Mouse (Mus musculus) lung, embryonic 16.5 days (tissue): ENCODE measurements around the gene Clstn1. TPM values are rescaled to one million over a fixed set of nuclear protein-coding genes. Genes with fewer than 3 reads are reported as not detected.

ENCODE experiments used
- ATAC-seq: fragments of 200-750 bp; cut with Nextera tagmentation; 2 replicates; pipeline ENCODE4 v1.8.0; 2017; ENCODE audit warnings: low read depth, mild to moderate bottlenecking, moderate library complexity
- H3K27ac ChIP-seq: fragments of 300-500 bp; sonication (generic); 2 replicates; pipeline ENCODE4 v1.5.1; 2014; ENCODE audit warnings: mild to moderate bottlenecking, control low read depth, low read length
- H3K27me3 ChIP-seq: fragments of 300-500 bp; sonication (generic); 2 replicates; pipeline ENCODE4 v1.6.1; 2014; ENCODE audit warnings: low read depth, low read length, mixed read lengths; ENCODE audit not compliant: control insufficient read depth, insufficient read depth
- H3K36me3 ChIP-seq: fragments of 300-500 bp; sonication (generic); 2 replicates; pipeline ENCODE4 v1.6.1; 2014; ENCODE audit warnings: low read length; ENCODE audit not compliant: control insufficient read depth, insufficient read depth
- H3K4me1 ChIP-seq: fragments of 300-500 bp; sonication (generic); replicated peaks from 2 replicates; pipeline ENCODE4 v1.6.1; 2014; ENCODE audit warnings: low read length, mixed read lengths; ENCODE audit not compliant: control insufficient read depth, insufficient read depth
- H3K4me2 ChIP-seq: fragments of 300-500 bp; sonication (generic); 2 replicates; pipeline ENCODE4 v1.6.1; 2014; ENCODE audit warnings: low read depth, low read length, control low read depth
- H3K4me3 ChIP-seq: fragments of 300-500 bp; sonication (generic); 2 replicates; pipeline ENCODE4 v1.5.1; 2014; ENCODE audit warnings: mild to moderate bottlenecking, low read length, control low read depth
- H3K9ac ChIP-seq: fragments of 300-500 bp; sonication (generic); 2 replicates; pipeline ENCODE4 v1.6.1; 2014; ENCODE audit warnings: low read length, control low read depth
- H3K9me3 ChIP-seq: fragments of 300-500 bp; sonication (generic); 2 replicates; pipeline ENCODE4 v1.6.1; 2016; ENCODE audit warnings: low read length; ENCODE audit not compliant: control insufficient read depth
- WGBS: fragments of 180-500 bp; shearing (Covaris S2); extraction: QIAGEN DNeasy Blood & Tissue Kit; methylation state at CpG from one replicate; pipeline ENCODE4 v1.1.7; 2014; 5-methylcytosine and 5-hydroxymethylcytosine counted together
- polyA plus RNA-seq: library from polyadenylated mRNA; unstranded; fragments of >200 nt; fragmentation: Nextera tagmentation; extraction: Ambion mirVana; gene quantifications from 2 replicates; pipeline ENCODE4 v1.2.1, GENCODE M21; 2015

Gene Clstn1
- polyA plus RNA-seq, 1 experiment from 2014 or later = 13.6 TPM

- Histone ChIP-seq H3K27me3 (no peaks in the 10 kb centered on the region), H3K27ac (no peak overlapping the region), H3K4me3 (no peak overlapping the region), H3K9ac (no peak overlapping the region), H3K4me1 (no peaks in the 10 kb centered on the region), H3K36me3 (no peaks in the 10 kb centered on the region), H3K4me2 (no peak overlapping the region), H3K9me3 (no peaks in the 10 kb centered on the region)
- 18% methylated on average over 7 of the region's 7 CpGs for WGBS
- ATAC-seq = no peak
Measured at GRCm38 (mm10) chr4:149683875-149684274, 97.6 kb downstream of the Clstn1 start.

- Histone ChIP-seq H3K36me3 (no peaks in the 10 kb centered on the region), H3K27ac (no peak overlapping the region), H3K4me3 (no peak overlapping the region), H3K4me2 (no peak overlapping the region), H3K9me3 (no peaks in the 10 kb centered on the region), H3K4me1 (peaks cover under 1% of the 10 kb centered on the region; the same call in 1 of the 2 replicates), H3K27me3 (no peaks in the 10 kb centered on the region), H3K9ac (no peak overlapping the region)
- no peak for ATAC-seq
- 70% methylated on average over 11 of the region's 11 CpGs for WGBS
Measured at GRCm38 (mm10) chr4:149684841-149685623, 98.8 kb downstream of the Clstn1 start.

DNA sequence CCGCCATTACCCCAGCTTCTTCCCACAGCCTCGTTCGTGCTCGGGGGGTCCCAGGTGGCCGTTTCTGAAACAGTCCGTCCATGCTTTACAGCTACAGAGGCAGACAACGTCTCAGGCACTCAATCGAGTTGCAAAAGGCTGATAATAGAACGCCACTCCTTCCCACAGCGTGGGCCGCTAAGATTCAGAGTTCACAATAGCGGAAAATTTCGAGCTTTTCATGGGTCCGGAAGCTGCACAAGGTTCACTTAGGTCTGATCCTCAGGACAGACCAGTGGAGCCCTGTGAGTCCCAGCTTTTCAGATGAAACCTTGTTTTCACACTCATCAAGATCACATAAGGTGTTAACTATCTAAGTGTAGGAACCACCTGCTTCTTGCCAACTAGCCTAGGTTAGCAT lies 102.6 kb downstream of the Clstn1 start:
- H3K9ac ChIP-seq = no peak overlapping the region
- no peak overlapping the region for H3K4me2 ChIP-seq
- H3K4me3 ChIP-seq = no peak overlapping the region
- H3K36me3 ChIP-seq = no peaks in the 10 kb centered on the region
- no peak for ATAC-seq
- WGBS = 75% methylated on average over 14 of the region's 14 CpGs
- H3K9me3 ChIP-seq = no peaks in the 10 kb centered on the region
- H3K4me1 ChIP-seq = peaks cover 15% of the 10 kb centered on the region
- no peak overlapping the region for H3K27ac ChIP-seq
- H3K27me3 ChIP-seq = no peaks in the 10 kb centered on the region

DNA sequence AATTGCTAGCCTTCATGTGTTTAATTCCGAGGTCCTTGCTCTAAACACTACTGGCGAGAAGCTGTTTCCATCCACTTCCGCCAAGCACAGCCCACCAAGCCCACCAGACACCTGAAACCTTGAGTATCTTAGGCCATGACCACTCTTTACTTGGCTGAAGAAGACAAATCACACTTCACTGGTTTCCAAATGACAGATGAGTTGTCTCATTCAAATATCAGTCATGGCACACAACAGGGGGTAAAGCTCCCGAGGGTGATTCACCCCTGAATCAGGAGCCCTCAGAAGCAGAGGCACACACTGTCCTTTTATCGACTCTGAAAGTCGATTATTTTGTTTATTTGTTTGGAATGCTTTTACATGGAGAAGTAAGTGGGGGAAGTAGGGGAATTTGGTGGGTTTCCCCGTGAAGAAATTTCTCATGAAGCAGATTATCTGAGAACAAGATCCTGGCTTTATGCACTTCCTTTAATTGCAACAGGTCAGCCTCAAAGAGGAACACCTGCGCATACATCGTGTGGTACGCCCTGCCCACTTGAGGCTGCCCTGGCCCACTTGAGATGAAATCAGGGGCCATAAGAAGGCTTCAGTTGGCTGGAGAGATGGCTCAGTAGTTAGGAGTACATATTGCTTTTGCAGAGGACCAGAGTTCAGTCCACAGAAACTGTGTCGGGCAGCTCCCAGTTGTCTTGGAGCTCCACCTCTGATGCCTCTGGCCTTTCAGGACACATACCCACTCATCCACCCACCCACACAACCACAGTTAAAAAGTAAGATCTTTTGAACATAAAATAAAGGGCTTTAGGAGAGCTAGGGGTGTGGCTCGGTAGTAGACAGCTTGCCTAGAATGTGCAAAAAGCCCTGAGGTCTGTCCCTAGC lies 103.8 kb downstream of the Clstn1 start:
- H3K9me3 ChIP-seq = no peaks in the 10 kb centered on the region
- H3K9ac ChIP-seq = no peak overlapping the region

GRCm38 (mm10) chr4:149690828-149691280 lies 104.6 kb downstream of the Clstn1 start:
- 75% methylated on average over 8 of the region's 8 CpGs for WGBS
- peaks cover 15% of the 10 kb centered on the region for H3K4me1 ChIP-seq
- H3K36me3 ChIP-seq = no peaks in the 10 kb centered on the region
- no peak overlapping the region for H3K4me2 ChIP-seq
- H3K4me3 ChIP-seq = no peak overlapping the region
- no peak for ATAC-seq
- no peak overlapping the region for H3K9ac ChIP-seq
- no peak overlapping the region for H3K27ac ChIP-seq
- H3K9me3 ChIP-seq = no peaks in the 10 kb centered on the region
- no peaks in the 10 kb centered on the region for H3K27me3 ChIP-seq

More for the DNA sequence above, 103.8 kb downstream of the Clstn1 start:
- no peaks in the 10 kb centered on the region for H3K36me3 ChIP-seq
- 53% methylated on average over 12 of the region's 12 CpGs for WGBS
- H3K4me1 ChIP-seq = peaks cover 15% of the 10 kb centered on the region
- no peak overlapping the region for H3K4me2 ChIP-seq
- H3K27me3 ChIP-seq = no peaks in the 10 kb centered on the region
- no peak overlapping the region for H3K4me3 ChIP-seq
- peak; percentile 61; the same call in 1 of the 2 replicates for ATAC-seq
- H3K27ac ChIP-seq = no peak overlapping the region

- Histone ChIP-seq H3K4me2 (no peak overlapping the region), H3K27me3 (no peaks in the 10 kb centered on the region), H3K9me3 (no peaks in the 10 kb centered on the region), H3K9ac (no peak overlapping the region), H3K4me1 (peaks cover 15% of the 10 kb centered on the region), H3K4me3 (no peak overlapping the region), H3K36me3 (no peaks in the 10 kb centered on the region), H3K27ac (no peak overlapping the region)
- WGBS = 56% methylated on average over 8 of the region's 8 CpGs
- ATAC-seq = no peak
Measured at GRCm38 (mm10) chr4:149691368-149691767, 105.1 kb downstream of the Clstn1 start.

DNA sequence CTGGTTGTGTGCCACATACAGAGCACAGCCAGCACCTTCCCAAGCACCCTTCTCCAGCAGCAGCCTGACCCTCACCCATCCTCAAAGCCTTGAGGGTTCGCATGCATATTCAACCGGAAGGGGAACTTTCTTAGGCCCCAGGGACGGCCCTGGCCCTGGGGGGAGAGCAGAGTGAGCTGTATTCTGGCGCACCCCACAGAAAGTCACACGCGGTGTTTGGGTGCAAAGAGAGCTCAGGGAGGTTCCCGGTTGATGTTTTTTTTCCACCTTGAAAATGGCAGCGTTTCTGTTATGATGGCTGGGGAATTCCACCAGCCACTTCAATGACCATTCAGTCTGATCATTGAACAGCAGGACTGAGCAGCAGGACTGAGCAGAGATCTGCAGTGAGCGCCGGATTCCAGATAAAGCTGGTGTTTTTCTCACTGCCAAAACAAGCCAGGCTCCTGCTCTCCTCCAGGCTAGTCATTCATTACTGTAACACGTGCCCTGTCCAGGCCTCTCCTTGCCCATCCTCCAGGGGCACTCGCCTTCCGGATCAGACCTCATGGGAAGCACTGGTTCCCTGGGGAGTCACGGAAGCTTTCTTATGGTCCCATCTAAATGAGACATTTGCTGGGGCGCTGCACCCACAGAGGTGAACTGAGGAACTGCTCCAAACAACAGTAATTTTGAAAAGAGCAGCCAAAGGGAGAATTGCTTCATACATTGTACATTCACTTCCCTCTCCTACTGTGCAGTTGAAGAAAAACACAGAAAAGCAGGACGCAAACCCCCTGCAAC lies 110.1 kb downstream of the Clstn1 start:
- peak; percentile 30; the same call in 1 of the 2 replicates for ATAC-seq
- Histone ChIP-seq H3K36me3 (no peaks in the 10 kb centered on the region), H3K4me2 (no peak overlapping the region), H3K27ac (no peak overlapping the region), H3K9me3 (no peaks in the 10 kb centered on the region), H3K27me3 (no peaks in the 10 kb centered on the region), H3K4me1 (peaks cover 3% of the 10 kb centered on the region; the same call in 1 of the 2 replicates), H3K9ac (no peak overlapping the region), H3K4me3 (no peak overlapping the region)
- WGBS = 28% methylated on average over 16 of the region's 16 CpGs

GRCm38 (mm10) chr4:149697506-149698196 lies 111.4 kb downstream of the Clstn1 start:
- H3K4me2 ChIP-seq = peak overlapping the region; percentile 73
- peak; percentile 41 for ATAC-seq
- WGBS = 19% methylated on average over 15 of the region's 15 CpGs

More at GRCm38 (mm10) chr4:149697506-149698196, 111.4 kb downstream of the Clstn1 start:
- Histone ChIP-seq H3K4me3 (peak overlapping the region; percentile 47), H3K9ac (peak overlapping the region; percentile 40), H3K27me3 (no peaks in the 10 kb centered on the region), H3K36me3 (no peaks in the 10 kb centered on the region), H3K4me1 (no peaks in the 10 kb centered on the region; the same call in 1 of the 2 replicates), H3K9me3 (no peaks in the 10 kb centered on the region), H3K27ac (no peak overlapping the region)
